Mouse (Mus musculus) ovary, adult 18-20 months (tissue): ENCODE data around the gene Ggt5.
A peak's percentile ranks its signal among the peaks of the same experiment; 100 is the strongest.

Experiments used
- DNase-seq: peaks from one replicate; pipeline ENCODE4 v3.0.0; 2022; ENCODE audit warnings: low spot score, mixed read lengths

The Ggt5 gene

GRCm38 (mm10) chr10:75626991-75627390 lies 37.9 kb downstream of the Ggt5 start:
- no peak for DNase-seq

- peak; percentile 90 for DNase-seq
Measured at GRCm38 (mm10) chr10:75627490-75627889, 38.4 kb downstream of the Ggt5 start.

- DNase-seq, result peak; percentile 53
Measured at GRCm38 (mm10) chr10:75632633-75633032, 43.5 kb downstream of the Ggt5 start.

GRCm38 (mm10) chr10:75633048-75633447 lies 43.9 kb downstream of the Ggt5 start:
- DNase-seq, result no peak

- DNase-seq, result no peak
Measured at GRCm38 (mm10) chr10:75633576-75634139, 44.5 kb downstream of the Ggt5 start.

DNA sequence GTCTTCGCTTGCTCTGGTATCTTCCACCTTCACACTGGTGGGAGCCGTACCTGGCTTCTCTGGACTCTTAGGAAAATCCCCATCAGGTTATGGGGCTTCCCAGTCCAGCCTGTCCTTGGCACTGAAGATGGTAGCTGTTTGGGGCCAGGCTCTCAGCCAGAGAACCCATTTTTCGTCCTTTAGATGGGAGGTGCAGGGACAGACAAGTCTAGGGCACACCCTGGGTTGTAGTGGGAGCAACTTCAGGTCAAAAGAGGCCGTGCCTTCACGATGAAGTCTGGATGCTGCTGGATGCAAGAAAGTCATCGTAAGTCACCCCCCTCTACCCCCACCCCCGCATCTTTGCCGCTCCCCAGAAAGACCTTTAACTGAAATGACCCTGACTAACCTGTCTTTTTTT lies 45.5 kb downstream of the Ggt5 start:
- no peak for DNase-seq

- no peak for DNase-seq
Measured at GRCm38 (mm10) chr10:75635019-75635692, 46.0 kb downstream of the Ggt5 start.

DNA sequence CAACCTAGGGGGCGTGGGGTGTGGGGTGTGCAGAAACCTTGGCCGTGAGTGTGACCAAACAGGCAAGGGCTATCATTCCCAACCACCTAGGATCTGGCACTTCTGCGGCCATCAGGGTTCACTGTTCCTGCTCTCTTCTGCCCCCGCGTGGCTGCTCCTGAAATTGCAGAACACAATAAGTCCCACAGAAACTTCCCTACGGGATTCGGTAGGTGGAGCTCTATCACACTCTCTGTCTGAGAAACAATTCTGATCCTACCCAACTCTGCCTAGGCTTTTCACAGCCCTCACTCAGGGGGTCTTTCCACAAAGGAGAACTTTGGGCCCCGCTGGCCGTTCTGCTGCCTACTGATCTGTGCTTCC lies 46.5 kb downstream of the Ggt5 start:
- DNase-seq, result peak; percentile 67

DNA sequence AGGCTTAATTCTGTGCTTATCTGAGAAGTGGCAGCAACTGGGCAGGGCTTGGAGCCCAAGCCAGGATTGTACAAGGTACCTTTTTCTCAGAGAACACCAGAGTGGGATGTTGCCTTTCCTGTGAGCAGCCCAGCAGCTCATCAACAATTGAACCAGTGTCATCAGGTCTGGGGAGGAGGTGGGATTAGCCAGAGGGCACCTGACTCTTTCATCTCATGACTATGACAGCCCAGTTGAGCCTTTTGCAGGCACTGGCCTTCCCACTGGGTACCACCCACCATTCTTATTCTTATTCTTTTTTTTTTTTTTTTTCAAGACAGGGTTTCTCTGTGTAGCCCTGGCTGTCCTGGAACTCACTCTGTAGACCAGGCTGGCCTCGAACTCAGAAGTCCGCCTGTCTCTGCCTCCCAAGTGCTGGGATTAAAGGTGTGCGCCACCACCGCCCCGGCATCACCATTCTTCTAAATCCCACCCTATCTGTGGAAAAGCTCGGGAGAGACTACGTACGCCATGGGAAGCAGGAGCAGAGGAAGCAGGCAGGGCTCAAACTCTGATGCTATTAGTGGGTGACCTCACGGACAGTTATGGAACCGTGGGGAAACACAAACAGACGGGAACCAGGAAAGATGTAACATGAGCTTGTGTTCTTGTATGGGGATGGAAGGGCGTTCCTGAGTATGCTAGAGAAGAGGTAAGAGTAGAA lies 47.1 kb downstream of the Ggt5 start:
- DNase-seq, result no peak

GRCm38 (mm10) chr10:75637711-75638110 lies 48.6 kb downstream of the Ggt5 start:
- DNase-seq, result no peak

GRCm38 (mm10) chr10:75641721-75642222 lies 52.6 kb downstream of the Ggt5 start:
- DNase-seq, result no peak

DNA sequence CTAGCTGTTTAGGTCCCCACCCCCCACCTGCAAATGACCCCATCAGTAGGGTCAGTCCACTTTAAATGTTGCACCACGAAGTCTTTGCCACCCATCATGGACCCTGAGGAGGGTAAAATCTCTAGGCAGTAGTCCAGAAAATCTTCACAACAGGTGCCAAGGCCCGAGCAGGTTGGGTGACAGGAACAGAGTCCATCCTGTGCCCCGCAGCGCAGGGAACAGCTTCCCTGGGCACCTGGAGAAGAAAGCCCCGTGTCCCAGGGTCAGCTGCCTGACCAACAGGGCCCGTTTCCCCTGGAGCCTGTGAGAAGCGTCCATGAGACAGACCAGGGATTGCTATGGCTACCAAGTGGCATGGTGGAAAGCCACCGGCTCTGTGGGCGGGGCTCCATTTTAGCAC lies 53.3 kb downstream of the Ggt5 start:
- no peak for DNase-seq

DNA sequence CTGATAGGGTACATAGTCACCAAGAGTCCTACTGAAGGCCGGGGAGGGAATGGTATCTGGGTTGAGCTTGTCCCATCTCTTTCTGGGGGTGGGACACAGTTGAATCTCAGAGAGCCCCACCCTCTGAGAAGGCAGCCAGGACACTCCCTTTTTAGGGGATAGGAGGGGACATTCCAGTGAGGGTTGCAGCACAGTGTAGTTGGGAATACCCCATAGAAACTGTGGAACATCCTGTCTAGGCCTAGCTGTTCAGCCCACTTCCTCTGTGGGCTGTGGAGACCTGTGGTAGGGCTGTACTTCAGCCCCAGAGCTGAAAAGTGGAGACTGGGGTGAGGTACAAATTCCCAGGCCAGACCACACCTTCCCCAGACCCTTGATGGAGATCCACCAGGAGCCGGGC lies 53.8 kb downstream of the Ggt5 start:
- no peak for DNase-seq

DNA sequence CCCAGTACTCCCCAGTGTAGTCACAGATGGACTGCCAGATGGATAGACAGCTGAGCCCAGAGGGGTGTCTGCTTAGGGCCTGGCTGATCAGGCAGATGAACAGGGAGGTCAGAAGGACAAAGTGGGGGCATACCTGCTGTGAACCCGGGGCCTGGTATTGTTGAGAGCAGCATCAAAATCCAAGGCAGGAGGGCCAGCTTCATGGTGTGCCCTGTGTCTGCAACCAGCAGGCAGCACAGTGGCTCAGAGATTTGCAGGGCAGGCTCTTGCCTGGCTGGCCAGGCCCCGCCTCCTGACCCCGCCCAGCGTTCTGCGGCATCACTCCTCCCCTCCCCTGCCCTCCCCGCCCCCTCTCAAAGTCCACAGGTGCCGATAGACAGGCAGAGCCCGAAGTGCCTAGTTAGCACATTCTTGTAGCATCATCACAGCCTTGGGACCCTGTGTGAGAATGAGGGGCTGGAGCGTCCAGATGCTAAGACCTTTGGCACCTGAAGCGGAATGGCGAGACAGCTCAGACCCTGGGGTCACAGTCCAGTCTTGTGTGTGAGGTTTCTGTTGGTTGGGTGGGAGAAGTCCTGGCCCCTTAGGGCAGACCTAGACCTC lies 54.7 kb downstream of the Ggt5 start, which contains the start of gene Susd2:
TSS of gene Susd2 (minus strand) at position 268 of the 603 bp plus-strand sequence.
- DNase-seq, result no peak

DNA sequence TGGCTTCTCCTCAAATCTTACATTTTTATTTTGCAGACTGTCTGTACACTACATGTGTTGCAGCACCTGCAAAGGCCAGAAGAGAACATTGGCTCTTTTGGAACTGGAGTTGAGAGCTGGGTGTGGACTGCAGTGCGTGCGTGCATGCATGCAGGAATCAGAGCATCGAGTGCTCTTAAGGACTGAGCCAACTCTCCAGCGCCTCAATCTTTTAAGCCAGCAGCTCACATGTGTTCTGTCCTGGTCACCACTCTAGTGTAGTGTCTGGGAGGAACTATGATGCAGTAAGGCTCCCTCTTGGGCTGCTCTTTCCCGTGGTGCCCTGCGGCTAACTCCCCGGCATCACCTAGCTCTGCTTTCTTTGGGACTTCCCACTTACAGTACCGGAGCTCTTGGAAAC lies 56.5 kb downstream of the Ggt5 start:
- DNase-seq, result no peak

- no peak for DNase-seq
Measured at GRCm38 (mm10) chr10:75646406-75646805, 57.3 kb downstream of the Ggt5 start.

- DNase-seq, result peak; percentile 28
Measured at GRCm38 (mm10) chr10:75647362-75647761, 58.2 kb downstream of the Ggt5 start.

- DNase-seq, result no peak
Measured at GRCm38 (mm10) chr10:75648091-75648490, 59.0 kb downstream of the Ggt5 start.

DNA sequence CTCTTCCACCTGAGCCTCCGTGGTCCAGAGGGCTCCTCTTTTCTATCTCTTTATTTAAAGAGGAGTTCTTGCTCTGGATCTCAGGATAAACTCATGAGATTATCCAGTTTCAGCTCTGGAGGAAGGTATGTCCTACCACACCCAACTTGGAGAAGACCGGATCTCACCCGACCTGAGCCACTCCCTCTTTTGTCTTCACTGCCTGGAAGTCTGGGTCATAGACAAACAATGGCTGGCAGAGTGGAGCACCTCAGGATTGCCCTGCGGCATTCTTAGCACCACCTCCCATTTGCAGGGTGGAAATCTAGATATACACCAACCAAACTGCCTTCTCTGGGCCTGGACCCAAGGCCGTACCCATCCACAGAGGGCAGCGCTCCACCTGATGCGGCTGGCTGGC lies 59.9 kb downstream of the Ggt5 start:
- no peak for DNase-seq

DNA sequence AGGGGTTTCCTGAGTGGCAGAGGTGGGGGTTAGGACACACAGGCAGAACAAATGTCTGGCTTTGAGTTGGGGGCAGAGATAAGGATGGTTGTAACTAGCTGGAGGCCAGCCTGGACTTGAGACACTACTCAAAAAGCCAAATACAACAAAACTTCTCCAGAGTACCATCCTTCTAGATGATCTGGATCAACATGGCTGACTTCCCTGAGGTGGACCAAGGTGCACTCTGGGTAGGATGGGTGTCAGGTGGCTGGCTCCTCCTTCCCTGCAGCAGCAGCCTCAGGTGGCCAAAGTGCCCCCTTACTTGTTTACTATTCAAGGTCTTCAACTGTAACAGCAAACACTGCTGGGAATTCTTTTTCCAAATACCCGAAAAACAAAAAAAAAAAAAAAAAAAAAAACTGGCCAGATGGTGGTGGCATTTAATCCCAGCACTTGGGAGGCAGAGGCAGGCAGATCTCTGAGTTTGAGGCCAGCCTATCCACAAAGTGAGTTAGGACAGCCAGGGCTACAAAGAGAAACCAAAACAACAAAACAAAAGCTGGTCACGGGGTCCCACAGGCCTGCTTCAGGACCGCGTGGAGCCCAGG lies 60.4 kb downstream of the Ggt5 start:
- DNase-seq, result no peak

DNA sequence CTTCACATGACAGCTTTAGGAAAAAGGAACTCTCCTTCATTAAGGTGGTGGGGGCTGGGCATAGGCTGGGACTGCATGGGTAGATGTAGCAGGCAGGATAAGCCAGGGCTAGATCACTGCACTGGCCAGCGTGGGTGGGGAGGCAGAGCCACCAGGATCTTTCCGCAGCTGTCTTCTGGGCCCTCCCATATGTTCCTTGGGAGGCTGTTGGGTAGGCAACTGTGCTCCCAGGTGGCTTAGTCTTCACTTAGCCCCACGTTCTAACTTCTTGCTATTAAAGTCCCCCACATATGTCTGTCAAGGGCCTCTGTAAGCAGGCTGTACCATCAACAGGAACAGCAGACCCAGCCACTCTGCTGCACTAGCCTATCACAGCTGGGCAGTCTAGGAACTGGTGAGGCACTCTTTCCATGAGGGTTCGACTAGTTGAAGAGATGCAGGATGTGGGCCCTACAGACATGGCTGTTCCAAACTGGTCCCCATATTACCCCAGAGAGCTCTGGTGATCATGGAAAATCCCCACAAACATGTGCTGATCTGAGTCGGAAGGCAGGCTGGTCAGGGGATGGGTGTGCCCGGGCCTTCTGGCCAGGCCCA lies 61.3 kb downstream of the Ggt5 start:
- DNase-seq, result no peak
